Mouse (Mus musculus): ENCODE measurements around the gene Unc13d.
"Not testable (repeated sequence)": the region's sequence is repeated elsewhere in the genome, so short reads cannot be mapped to it uniquely, and the experiment has no call there.

The Unc13d gene

GRCm38 (mm10) chr11:116077446-116078204, at the start of gene Unc13d:
Gene Unc13d (minus strand): TSS chr11:116077961.
- DNase-seq (ENCODE audit: extremely low spot score, low read depth, low spot score): no peak

GRCm38 (mm10) chr11:116126261-116126660, 48.5 kb upstream of the Unc13d start:
- DNase-seq (ENCODE audit: extremely low spot score, low read depth, low spot score): no peak

DNA sequence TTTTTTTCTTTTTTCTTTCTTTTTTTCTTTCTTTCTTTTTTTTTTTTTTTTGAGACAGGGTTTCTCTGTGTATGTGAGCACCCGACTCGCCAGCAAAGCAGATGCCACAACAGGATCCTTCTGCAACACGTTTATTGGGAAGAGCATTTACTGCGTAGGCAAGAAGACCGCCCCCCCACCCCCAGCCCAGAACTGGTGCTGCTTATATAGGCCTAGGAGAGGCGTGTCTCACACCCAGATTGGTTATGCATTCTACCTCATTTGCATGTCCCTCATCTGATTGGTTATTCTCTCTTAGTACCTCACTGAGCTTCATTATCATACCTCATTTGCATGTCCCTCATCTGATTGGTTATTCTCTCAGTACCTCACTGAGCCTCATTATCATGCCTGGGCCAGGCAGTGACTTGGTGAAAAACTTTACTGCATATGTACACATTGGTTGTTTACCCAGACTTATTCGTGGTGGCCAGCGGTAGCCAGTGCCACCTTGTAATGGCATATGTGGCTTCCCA, 44.0 kb upstream of the Unc13d start:
- not testable (repeated sequence) for DNase-seq (ENCODE audit: extremely low spot score, low read depth, low spot score)

DNA sequence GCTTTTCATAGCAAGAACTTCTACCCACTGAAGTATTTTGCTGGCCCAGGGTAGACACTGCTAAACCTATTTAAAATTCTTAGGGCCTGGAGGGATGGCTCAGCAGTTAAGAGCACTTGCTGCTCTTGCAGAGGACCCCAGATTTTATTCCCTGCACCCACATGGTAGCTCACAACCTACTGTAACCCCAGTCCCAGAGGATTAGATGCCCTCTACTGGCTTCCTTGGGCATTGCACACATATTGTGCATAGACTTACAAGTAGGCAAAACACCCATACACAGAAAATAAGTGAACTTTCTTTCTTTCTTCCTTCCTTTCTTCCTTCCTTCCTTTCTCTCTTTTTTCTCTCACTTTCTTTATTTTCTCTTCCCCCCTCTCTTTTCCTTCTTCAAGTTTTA, 40.1 kb upstream of the Unc13d start:
- DNase-seq (ENCODE audit: extremely low spot score, low read depth, low spot score): no peak

GRCm38 (mm10) chr11:116117241-116117640, 39.5 kb upstream of the Unc13d start:
- DNase-seq (ENCODE audit: extremely low spot score, low read depth, low spot score): no peak

GRCm38 (mm10) chr11:116111611-116112203, 33.9 kb upstream of the Unc13d start:
- DNase-seq (ENCODE audit: extremely low spot score, low read depth, low spot score): no peak

DNA sequence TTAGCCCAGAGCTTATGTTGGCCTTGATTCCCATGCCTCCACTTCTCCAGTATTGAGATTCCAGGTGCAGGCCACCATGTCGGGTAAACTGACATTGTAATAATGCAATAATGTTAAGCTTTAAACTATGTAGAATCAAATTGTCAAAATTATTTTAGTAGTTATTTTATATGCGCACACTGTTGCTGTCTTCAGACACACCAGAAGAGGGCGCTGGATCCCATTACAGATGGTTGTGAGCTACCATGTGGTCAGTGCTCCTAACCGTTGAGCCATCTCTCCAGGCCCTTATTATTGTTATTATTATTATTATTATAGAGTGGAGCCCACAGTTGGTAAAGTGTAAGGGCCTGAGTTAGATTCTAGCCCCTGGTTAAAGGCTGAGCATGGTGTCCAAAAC, 33.3 kb upstream of the Unc13d start:
- no peak for DNase-seq (ENCODE audit: extremely low spot score, low read depth, low spot score)

GRCm38 (mm10) chr11:116110540-116110939, 32.8 kb upstream of the Unc13d start:
- DNase-seq (ENCODE audit: extremely low spot score, low read depth, low spot score): no peak

- no peak for DNase-seq (ENCODE audit: extremely low spot score, low read depth, low spot score)
Observed at GRCm38 (mm10) chr11:116110131-116110530, 32.4 kb upstream of the Unc13d start.

GRCm38 (mm10) chr11:116109441-116110081, 31.8 kb upstream of the Unc13d start:
- no peak for DNase-seq (ENCODE audit: extremely low spot score, low read depth, low spot score)

DNA sequence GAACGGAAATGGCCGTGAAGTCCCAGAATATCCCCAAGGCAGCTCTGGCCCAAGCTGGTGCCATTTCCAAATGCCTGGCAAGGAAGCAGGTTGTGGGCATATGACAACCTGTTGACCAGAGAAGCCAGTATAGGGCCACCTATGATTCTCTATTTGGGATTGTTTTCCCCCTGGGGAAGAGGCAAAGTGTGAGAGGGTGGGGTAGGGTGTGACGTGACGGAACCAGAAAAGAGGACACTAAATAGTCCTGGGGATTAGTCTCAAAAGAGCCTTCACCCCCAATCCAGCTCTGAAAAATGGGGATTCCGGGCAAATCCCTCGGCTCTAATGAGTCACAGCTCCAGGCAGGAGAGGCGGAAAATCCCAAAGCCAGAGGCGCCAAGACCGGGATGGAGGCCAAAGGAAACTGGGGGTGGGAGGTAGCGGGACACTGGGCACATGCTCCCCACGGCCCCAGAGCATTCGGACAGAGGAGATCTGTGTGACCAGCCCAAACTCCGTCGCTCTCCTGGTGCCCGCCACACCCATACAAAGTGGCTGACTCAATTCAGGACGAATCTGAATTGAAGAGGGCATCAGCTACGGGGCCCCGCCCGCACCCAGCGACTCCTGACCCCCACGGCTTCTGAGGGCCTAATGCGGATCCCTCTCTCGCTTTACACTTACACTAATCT, 30.8 kb upstream of the Unc13d start:
- no peak for DNase-seq (ENCODE audit: extremely low spot score, low read depth, low spot score)

DNA sequence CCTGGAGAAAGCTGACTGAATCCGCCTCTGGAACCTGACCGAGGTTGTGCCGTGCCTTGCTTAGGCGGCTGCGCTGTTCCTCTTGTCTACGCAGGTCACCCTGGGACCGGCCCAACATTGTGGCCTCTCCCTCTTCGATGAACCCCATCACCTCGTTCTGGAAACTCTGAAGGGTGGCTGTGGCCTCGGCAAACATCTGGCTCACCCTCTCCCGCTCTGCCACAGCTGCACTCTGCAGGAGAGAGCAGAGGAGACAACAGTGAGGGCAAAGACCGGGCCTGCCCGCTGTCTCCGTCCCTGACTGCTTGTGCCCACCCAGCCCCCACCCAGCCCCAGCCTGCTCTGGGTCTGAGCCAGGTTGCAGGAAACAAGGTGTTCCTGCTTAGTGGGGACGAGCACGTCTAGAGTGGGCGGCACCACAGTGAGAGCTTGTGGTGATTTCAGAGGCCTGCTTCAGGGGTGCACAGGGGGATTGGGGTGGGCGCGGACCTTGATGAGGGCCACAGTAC, 30.1 kb upstream of the Unc13d start:
- no peak for DNase-seq (ENCODE audit: extremely low spot score, low read depth, low spot score)

- no peak for DNase-seq (ENCODE audit: extremely low spot score, low read depth, low spot score)
Observed at GRCm38 (mm10) chr11:116106963-116107776, 29.4 kb upstream of the Unc13d start.

- DNase-seq (ENCODE audit: extremely low spot score, low read depth, low spot score): no peak
Observed at GRCm38 (mm10) chr11:116106154-116106962, 28.6 kb upstream of the Unc13d start.

DNA sequence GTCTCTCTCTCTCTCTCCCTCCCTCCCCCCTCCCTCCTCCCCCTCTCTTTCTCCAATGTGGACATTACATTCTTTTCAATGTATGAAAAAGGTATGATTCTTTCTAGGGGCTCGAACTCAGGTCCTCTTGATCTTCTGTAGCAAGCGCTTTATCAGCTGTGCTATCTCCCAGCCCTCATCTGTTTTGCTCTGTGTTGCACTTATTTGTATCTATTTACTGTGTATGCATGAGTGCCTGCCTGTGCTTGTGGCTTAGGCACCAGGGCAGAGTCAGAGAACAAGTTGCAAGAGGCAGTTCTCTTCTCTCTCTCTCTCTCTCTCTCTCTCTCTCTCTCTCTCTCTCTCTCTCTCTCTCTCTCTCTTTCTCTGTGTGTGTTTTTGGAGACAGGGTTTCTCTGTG, 27.3 kb upstream of the Unc13d start:
- DNase-seq (ENCODE audit: extremely low spot score, low read depth, low spot score): no peak

- DNase-seq (ENCODE audit: extremely low spot score, low read depth, low spot score): no peak
Observed at GRCm38 (mm10) chr11:116104006-116104646, 26.4 kb upstream of the Unc13d start.

- DNase-seq (ENCODE audit: extremely low spot score, low read depth, low spot score): no peak
Observed at GRCm38 (mm10) chr11:116103572-116103971, 25.8 kb upstream of the Unc13d start.

- DNase-seq (ENCODE audit: extremely low spot score, low read depth, low spot score): no peak
Observed at GRCm38 (mm10) chr11:116102472-116102871, 24.7 kb upstream of the Unc13d start.

DNA sequence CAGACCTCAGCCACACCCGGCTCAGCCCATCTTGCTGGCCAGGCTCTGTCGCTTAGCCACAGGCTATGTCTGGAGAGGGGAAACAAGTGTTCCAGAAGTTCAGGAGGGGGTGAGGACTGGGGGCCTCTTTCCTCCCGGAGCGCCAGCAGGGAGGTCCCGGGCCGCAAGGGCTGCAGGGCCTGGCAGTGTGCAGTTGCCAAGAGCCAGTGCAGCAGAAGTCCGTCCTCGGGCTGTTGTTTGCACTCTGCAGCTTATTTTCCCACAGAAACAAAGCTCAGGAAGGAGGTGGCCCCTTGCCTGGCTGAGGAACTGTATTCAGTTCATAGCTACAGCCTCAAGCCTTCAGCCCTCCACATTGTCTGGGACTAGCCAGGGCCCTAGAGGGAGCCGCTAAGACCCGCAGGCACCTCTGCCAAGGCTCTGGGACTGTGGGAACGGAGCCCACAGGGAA, 24.2 kb upstream of the Unc13d start:
- no peak for DNase-seq (ENCODE audit: extremely low spot score, low read depth, low spot score)

Data from hindlimb bud, embryonic 11.5 days (tissue).